ENCODE assay signal across 33 mouse cellular contexts in the genomic region with DNA sequence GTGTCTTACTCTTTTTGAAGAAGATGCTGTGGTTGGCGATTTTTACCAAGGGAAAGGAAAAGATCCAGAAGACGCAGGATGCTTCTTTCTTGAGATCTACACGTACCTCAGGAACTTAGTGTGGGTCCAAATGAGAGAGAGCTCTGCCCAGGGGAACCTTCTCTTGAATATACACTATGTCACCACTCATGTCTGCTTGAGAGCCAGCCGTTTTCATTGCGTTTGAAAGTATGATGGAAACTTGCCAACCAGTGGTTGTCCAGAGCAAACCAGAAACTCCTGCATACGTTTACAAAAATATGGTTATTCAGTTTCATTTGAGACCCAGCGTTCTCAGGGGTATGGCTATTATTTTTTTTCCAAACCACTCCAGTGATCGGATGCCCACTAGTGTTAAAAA. TPM values are rescaled to one million over a fixed set of nuclear protein-coding genes. Genes with fewer than 3 reads are reported as not detected.
"Had no signal": no experiment of that assay in that cellular context is flagged by ENCODE, and none has a peak within 500 bp of the region (broad histone marks: within the 10 kb centered on the region; RNA-seq: fewer than 3 reads in every experiment).

No protein-coding gene starts in this region.

- H3K4me2 ChIP-seq: embryonic facial prominence, embryonic 12.5 days; embryonic facial prominence, embryonic 13.5 days; embryonic facial prominence, embryonic 15.5 days; forebrain, embryonic 12.5 days; forebrain, embryonic 13.5 days; forebrain, embryonic 15.5 days had no signal

- H3K27me3 ChIP-seq: embryonic facial prominence, embryonic 12.5 days; embryonic facial prominence, embryonic 13.5 days; embryonic facial prominence, embryonic 15.5 days; forebrain, embryonic 12.5 days; forebrain, embryonic 13.5 days; forebrain, embryonic 15.5 days had no signal

- H3K9me3 ChIP-seq: embryonic facial prominence, embryonic 10.5 days; embryonic facial prominence, embryonic 12.5 days; embryonic facial prominence, embryonic 13.5 days; embryonic facial prominence, embryonic 15.5 days; forebrain, embryonic 10.5 days; forebrain, embryonic 12.5 days; forebrain, embryonic 13.5 days; forebrain, embryonic 15.5 days had no signal

- H3K36me3 ChIP-seq: embryonic facial prominence, embryonic 10.5 days; embryonic facial prominence, embryonic 12.5 days; embryonic facial prominence, embryonic 13.5 days; embryonic facial prominence, embryonic 15.5 days; forebrain, embryonic 10.5 days; forebrain, embryonic 12.5 days; forebrain, embryonic 15.5 days had no signal

- DNase-seq: cerebellum, adult 18-20 months; cerebellum, adult 2 months; cerebellum, adult 8-10 months; cerebellum, adult 9-10 months; cerebellum, adult 9-11 months; cerebellum, postnatal 10 days; cerebellum, postnatal 14 days; cerebellum, postnatal 25 days; cerebellum, postnatal 36 days; embryo, embryonic 11 days; forebrain, postnatal 0 days; gastrocnemius, adult 2 months; gastrocnemius, postnatal 10 days; gastrocnemius, postnatal 14 days; gastrocnemius, postnatal 25 days; gastrocnemius, postnatal 36 days; heart, adult 11 months had no signal

- H3K4me1 ChIP-seq: embryonic facial prominence, embryonic 10.5 days; embryonic facial prominence, embryonic 12.5 days; embryonic facial prominence, embryonic 13.5 days; embryonic facial prominence, embryonic 15.5 days; forebrain, embryonic 10.5 days; forebrain, embryonic 12.5 days; forebrain, embryonic 13.5 days; forebrain, embryonic 15.5 days had no signal

- H3K9ac ChIP-seq: embryonic facial prominence, embryonic 12.5 days; embryonic facial prominence, embryonic 13.5 days; embryonic facial prominence, embryonic 15.5 days; forebrain, embryonic 12.5 days; forebrain, embryonic 13.5 days; forebrain, embryonic 15.5 days; forebrain, postnatal 0 days had no signal

- ATAC-seq: forebrain, embryonic 13.5 days; forebrain, embryonic 14.5 days; forebrain, embryonic 15.5 days; forebrain, embryonic 16.5 days; forebrain, postnatal 0 days had no signal

- H3K4me3 ChIP-seq: embryonic facial prominence, embryonic 10.5 days; embryonic facial prominence, embryonic 12.5 days; embryonic facial prominence, embryonic 13.5 days; embryonic facial prominence, embryonic 15.5 days; erythroblast, embryonic 14.5 days; forebrain, embryonic 10.5 days; forebrain, embryonic 12.5 days; forebrain, embryonic 13.5 days; forebrain, embryonic 15.5 days; gastrocnemius, adult 2 months had no signal

- H3K27ac ChIP-seq: embryonic facial prominence, embryonic 10.5 days; embryonic facial prominence, embryonic 12.5 days; embryonic facial prominence, embryonic 13.5 days; embryonic facial prominence, embryonic 15.5 days; forebrain, embryonic 10.5 days; forebrain, embryonic 12.5 days; forebrain, embryonic 13.5 days; forebrain, embryonic 15.5 days; gastrocnemius, adult 2 months had no signal

RNA-seq across cellular contexts. Expression of gene Daw1, which starts 18.0 kb away (rescaled TPM):
- polyA plus RNA-seq: embryonic facial prominence, embryonic 10.5 days; embryonic facial prominence, embryonic 11.5 days; embryonic facial prominence, embryonic 13.5 days; erythroblast, embryonic 14.5 days had no signal

RNA-seq across cellular contexts. Expression of gene Ccl20, which starts 24.9 kb away (rescaled TPM):
- polyA plus RNA-seq: cerebellum, adult 2 months; cortical plate, adult 2 months; embryonic facial prominence, embryonic 10.5 days; embryonic facial prominence, embryonic 11.5 days; embryonic facial prominence, embryonic 13.5 days; erythroblast, embryonic 14.5 days; forebrain, embryonic 10.5 days; forebrain, embryonic 11.5 days; forebrain, embryonic 12.5 days; forebrain, embryonic 13.5 days; forebrain, embryonic 14.5 days; forebrain, embryonic 15.5 days; forebrain, embryonic 16.5 days; frontal cortex, adult 2 months; gonadal fat pad, adult 2 months had no signal
